ENCODE assay signal across 11 mouse cellular contexts in the genomic region with DNA sequence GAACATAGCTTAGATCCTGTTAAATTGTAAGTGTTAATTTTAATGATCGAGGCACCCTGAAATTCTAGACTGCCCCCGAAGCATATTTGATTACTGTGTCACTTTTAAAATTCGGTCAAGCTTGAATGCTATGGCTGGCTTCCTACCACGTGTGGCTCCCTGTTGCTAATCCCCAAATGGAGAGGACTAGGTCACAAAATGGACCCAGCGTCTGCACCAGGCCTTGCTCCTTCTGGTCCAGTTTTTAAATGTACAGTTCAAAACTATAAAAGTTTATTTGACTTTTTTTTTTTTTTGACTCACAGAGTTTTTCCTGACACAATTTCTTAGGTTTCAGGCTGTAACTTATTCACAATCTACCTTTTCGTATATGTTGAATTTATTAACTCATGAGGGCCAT. TPM values are rescaled to one million over a fixed set of nuclear protein-coding genes. Genes with fewer than 3 reads are reported as not detected.
DNase-seq lines count a peak whose midpoint lies in the region; ATAC-seq and TF ChIP-seq lines count a peak whose summit lies in the region.
"Had no signal": no experiment of that assay in that cellular context is flagged by ENCODE, and none has a peak within 500 bp of the region (broad histone marks: within the 10 kb centered on the region; RNA-seq: fewer than 3 reads in every experiment).

No protein-coding gene starts in this region.

- H3K9ac ChIP-seq in limb, embryonic 14.5 days (ENCODE audit: low read depth, low read length, severe bottlenecking): no peak overlapping the region
- peak overlapping the region; percentile 39 for H3K9ac ChIP-seq in intestine, embryonic 14.5 days (ENCODE audit: low read length)
- no peak overlapping the region; the same call in 1 of the 2 replicates for H3K9ac ChIP-seq in liver, postnatal 0 days (replicated peaks)
- H3K9ac ChIP-seq: midbrain, embryonic 15.5 days; neural tube, embryonic 12.5 days had no signal

- no peak for ATAC-seq in limb, embryonic 14.5 days (ENCODE audit: low FRiP score, low read depth)
- ATAC-seq in intestine, embryonic 14.5 days (replicated peaks; ENCODE audit: low FRiP score, low TSS enrichment, low read depth): no peak
- no peak for ATAC-seq in liver, postnatal 0 days
- no peak for ATAC-seq in monocyte, adult 5-6 weeks (replicated peaks; ENCODE audit: insufficient number of reproducible peaks, low FRiP score, low TSS enrichment, poor library complexity, severe bottlenecking)
- ATAC-seq: midbrain, embryonic 15.5 days had no signal

- no peaks in the 10 kb centered on the region for H3K36me3 ChIP-seq in limb, embryonic 14.5 days (ENCODE audit: control insufficient read depth, insufficient read depth, low read length)
- H3K36me3 ChIP-seq in limb, embryonic 10.5 days: no peaks in the 10 kb centered on the region
- no peaks in the 10 kb centered on the region for H3K36me3 ChIP-seq in intestine, embryonic 14.5 days (ENCODE audit: control insufficient read depth, insufficient read depth, low read length)
- H3K36me3 ChIP-seq in liver, postnatal 0 days (replicated peaks; ENCODE audit: insufficient read depth, low read length): no peaks in the 10 kb centered on the region
- H3K36me3 ChIP-seq: midbrain, embryonic 15.5 days; neural tube, embryonic 12.5 days had no signal

- TF ChIP-seq POLR2A in limb, embryonic 14.5 days (IDR thresholded peaks at IDR 0.05; ENCODE audit: borderline replicate concordance, extremely low read depth, insufficient read depth, insufficient read length): no peak

- peaks cover 6% of the 10 kb centered on the region; the same call in 1 of the 2 replicates for H3K27me3 ChIP-seq in limb, embryonic 14.5 days (ENCODE audit: control insufficient read depth, insufficient read depth, low read length)
- H3K27me3 ChIP-seq in limb, embryonic 10.5 days (ENCODE audit: low read depth, poor library complexity, severe bottlenecking): peaks cover 25% of the 10 kb centered on the region
- H3K27me3 ChIP-seq in intestine, embryonic 14.5 days (replicated peaks; ENCODE audit: control insufficient read depth, insufficient read depth, low read length): no peaks in the 10 kb centered on the region; the same call in 1 of the 2 replicates
- H3K27me3 ChIP-seq in liver, postnatal 0 days (ENCODE audit: insufficient read depth, low read length): no peaks in the 10 kb centered on the region

- TF ChIP-seq EP300 in liver, postnatal 0 days (IDR thresholded peaks at IDR 0.05; ENCODE audit: low read depth): no peak

- no peak overlapping the region for H3K4me2 ChIP-seq in limb, embryonic 14.5 days (replicated peaks; ENCODE audit: low read depth, low read length, severe bottlenecking)
- H3K4me2 ChIP-seq in intestine, embryonic 14.5 days (ENCODE audit: low read length): peak overlapping the region; percentile 35
- peak overlapping the region; percentile 71 for H3K4me2 ChIP-seq in liver, postnatal 0 days (ENCODE audit: low read depth, low read length)
- H3K4me2 ChIP-seq: midbrain, embryonic 15.5 days; neural tube, embryonic 12.5 days had no signal

- 50% methylated on average over 6 of the region's 6 CpGs for WGBS in limb, embryonic 14.5 days
- 75% methylated on average over 6 of the region's 6 CpGs for WGBS in limb, embryonic 10.5 days
- WGBS in intestine, embryonic 14.5 days: 67% methylated on average over 6 of the region's 6 CpGs
- 55% methylated on average over 6 of the region's 6 CpGs for WGBS in liver, postnatal 0 days (ENCODE audit: insufficient replicate concordance)

- no peak for TF ChIP-seq CTCF in liver, postnatal 0 days (IDR thresholded peaks at IDR 0.05; ENCODE audit: low read depth)

- no peaks in the 10 kb centered on the region for H3K9me3 ChIP-seq in limb, embryonic 14.5 days (ENCODE audit: control insufficient read depth, low read length)
- H3K9me3 ChIP-seq in limb, embryonic 10.5 days (replicated peaks): no peaks in the 10 kb centered on the region
- no peaks in the 10 kb centered on the region for H3K9me3 ChIP-seq in intestine, embryonic 14.5 days (ENCODE audit: control insufficient read depth, low read length)
- no peaks in the 10 kb centered on the region for H3K9me3 ChIP-seq in liver, postnatal 0 days (ENCODE audit: low read length)
- H3K9me3 ChIP-seq: midbrain, embryonic 15.5 days; neural tube, embryonic 12.5 days had no signal

- H3K4me3 ChIP-seq in limb, embryonic 14.5 days (replicated peaks; ENCODE audit: low read length): 0 out of 2 replicates have a peak overlapping the region, but pooled peaks have one; percentile 0
- H3K4me3 ChIP-seq in limb, embryonic 10.5 days: no peak overlapping the region
- H3K4me3 ChIP-seq in intestine, embryonic 14.5 days (ENCODE audit: low read depth, low read length): peak overlapping the region; percentile 31
- peak overlapping the region; percentile 13; the same call in 1 of the 2 replicates for H3K4me3 ChIP-seq in liver, postnatal 0 days (ENCODE audit: low read depth, low read length)
- H3K4me3 ChIP-seq: midbrain, embryonic 15.5 days; neural tube, embryonic 12.5 days had no signal

- H3K27ac ChIP-seq in limb, embryonic 14.5 days (replicated peaks; ENCODE audit: low read depth, low read length): no peak overlapping the region
- no peak overlapping the region for H3K27ac ChIP-seq in limb, embryonic 10.5 days
- no peak overlapping the region for H3K27ac ChIP-seq in intestine, embryonic 14.5 days (ENCODE audit: low read depth)
- peak overlapping the region; percentile 31; the same call in 1 of the 2 replicates for H3K27ac ChIP-seq in liver, postnatal 0 days (ENCODE audit: low read depth)
- H3K27ac ChIP-seq: midbrain, embryonic 15.5 days; neural tube, embryonic 12.5 days had no signal

- H3K4me1 ChIP-seq in limb, embryonic 14.5 days (ENCODE audit: control insufficient read depth, insufficient read depth, low read length): no peaks in the 10 kb centered on the region
- H3K4me1 ChIP-seq in limb, embryonic 10.5 days: no peaks in the 10 kb centered on the region
- no peaks in the 10 kb centered on the region for H3K4me1 ChIP-seq in intestine, embryonic 14.5 days (replicated peaks; ENCODE audit: control insufficient read depth, insufficient read depth, low read length)
- no peaks in the 10 kb centered on the region for H3K4me1 ChIP-seq in liver, postnatal 0 days (ENCODE audit: insufficient read depth)
- H3K4me1 ChIP-seq: neural tube, embryonic 12.5 days had no signal

- DNase-seq in cerebellum, postnatal 14 days: peak; percentile 13 to 18
- no peak for DNase-seq in cerebellum, adult 9-10 months
- no peak for DNase-seq in limb, embryonic 14.5 days (ENCODE audit: low spot score)
- no peak for DNase-seq in limb, embryonic 10.5 days (ENCODE audit: low spot score)
- DNase-seq in intestine, embryonic 14.5 days (ENCODE audit: low spot score): no peak
- DNase-seq in liver, postnatal 0 days: no peak
- no peak for DNase-seq in MN1 (ENCODE audit: low spot score)

RNA-seq across cellular contexts. Expression of gene Rnf43, which starts 2.7 kb away (rescaled TPM):
- polyA plus RNA-seq in limb, embryonic 14.5 days (2012; rRNA removed): 4.7 and 4.9 TPM in 2 replicates
- 6.5 and 9.5 TPM in 2 replicates for polyA plus RNA-seq in limb, embryonic 14.5 days (2014; fragmentation: Nextera tagmentation; extraction: Ambion mirVana)
- polyA plus RNA-seq in limb, embryonic 10.5 days (2016; fragmentation: Nextera tagmentation; extraction: Ambion mirVana): 1.9 and 2.2 TPM in 2 replicates
- 18.9 and 22.2 TPM in 2 replicates for polyA plus RNA-seq in intestine, embryonic 14.5 days (2014; fragmentation: Nextera tagmentation; extraction: Ambion mirVana)
- polyA plus RNA-seq in liver, postnatal 0 days (2015; fragmentation: Nextera tagmentation; extraction: Ambion mirVana): 4.2 and 5.8 TPM in 2 replicates
- 5.8 to 17.9 TPM (median 10.8 TPM) in 3 replicates for total RNA-seq in monocyte, adult 5-6 weeks (2017)

RNA-seq across cellular contexts. Expression of gene Hsf5, which starts 48.3 kb away (rescaled TPM):
- 0.15 and 0.26 TPM in 2 replicates for polyA plus RNA-seq in limb, embryonic 14.5 days (2012; rRNA removed)
- 0.21 and 0.25 TPM in 2 replicates for polyA plus RNA-seq in limb, embryonic 14.5 days (2014; fragmentation: Nextera tagmentation; extraction: Ambion mirVana)
- polyA plus RNA-seq in limb, embryonic 10.5 days (2016; fragmentation: Nextera tagmentation; extraction: Ambion mirVana): 0.26 and 0.34 TPM in 2 replicates
- 0.23 and 0.38 TPM in 2 replicates for polyA plus RNA-seq in intestine, embryonic 14.5 days (2014; fragmentation: Nextera tagmentation; extraction: Ambion mirVana)
- polyA plus RNA-seq in liver, postnatal 0 days (2015; fragmentation: Nextera tagmentation; extraction: Ambion mirVana): 0.04 TPM in 1 of 2 replicates, not detected in the other
- total RNA-seq in monocyte, adult 5-6 weeks (2017): 1.2 TPM in 1 of 3 replicates, not detected in the others
- total RNA-seq: gastrocnemius, adult 18-20 months had no signal

Comparison
In these comparisons a context has a peak if more than half of its experiments do, and no peak if none do; other contexts are left out.
1. DNase-seq: peak in cerebellum, postnatal 14 days (2 of 2); none in cerebellum, adult 9-10 months (single experiment), limb, embryonic 14.5 days (single experiment), limb, embryonic 10.5 days (single experiment), intestine, embryonic 14.5 days (single experiment), liver, postnatal 0 days (single experiment) and MN1 (single experiment).